Mouse (Mus musculus): ENCODE measurements around the gene Ugt1a9. TPM values are rescaled to one million over a fixed set of nuclear protein-coding genes. Genes with fewer than 3 reads are reported as not detected.
"Not testable (repeated sequence)": the region's sequence is repeated elsewhere in the genome, so short reads cannot be mapped to it uniquely, and the experiment has no call there.

Ugt1a9 gene
- polyA plus RNA-seq, 2 experiments = 0.21 to 0.34 TPM

- TF ChIP-seq EP300 (IDR thresholded peaks at IDR 0.05; ENCODE audit: low read depth) (no peak), CTCF (IDR thresholded peaks at IDR 0.05; ENCODE audit: low read depth) (no peak)
- Histone ChIP-seq H3K9me3 (ENCODE audit: control insufficient read depth, low read length) (no peaks in the 10 kb centered on the region), H3K36me3 (replicated peaks; ENCODE audit: control insufficient read depth, insufficient read depth, low read depth) (no peaks in the 10 kb centered on the region), H3K27me3 (ENCODE audit: control insufficient read depth, insufficient read depth, low read length) (no peaks in the 10 kb centered on the region), H3K4me2 (ENCODE audit: low read depth) (no peak overlapping the region), H3K27ac (no peak overlapping the region), H3K4me3 (ENCODE audit: insufficient read depth in 1 of 2, low read depth in 2 of 2, low read length in 2 of 2) (no peak overlapping the region), H3K4me1 (replicated peaks; ENCODE audit: control insufficient read depth in 2 of 2, insufficient read depth in 2 of 2, low read length in 1 of 2) (peaks cover 0 to 10% of the 10 kb centered on the region in 2 experiments; a peak in 2 of 4 replicates), H3K9ac (replicated peaks) (no peak overlapping the region)
- 27% methylated on average over 3 of the region's 3 CpGs for WGBS (ENCODE audit: insufficient replicate concordance)
- no peak for DNase-seq (ENCODE audit: low read depth in 3 of 3, low spot score in 3 of 3)
- ATAC-seq (ENCODE audit: insufficient read depth) = no peak
Observed at GRCm38 (mm10) chr1:88133908-88134456, 63.4 kb downstream of the Ugt1a9 start.

GRCm38 (mm10) chr1:88134457-88135011 is 63.9 kb downstream of the Ugt1a9 start, which contains the start of gene Ugt1a6a:
Gene Ugt1a6a (plus strand): TSS chr1:88134809.
- not testable (repeated sequence) for H3K27me3 ChIP-seq (ENCODE audit: control insufficient read depth, insufficient read depth, low read length); H3K4me3 ChIP-seq (ENCODE audit: insufficient read depth in 1 of 2, low read depth in 2 of 2, low read length in 2 of 2); H3K4me1 ChIP-seq (replicated peaks; ENCODE audit: control insufficient read depth in 2 of 2, insufficient read depth in 2 of 2, low read length in 1 of 2); H3K9ac ChIP-seq (replicated peaks); H3K27ac ChIP-seq; H3K4me2 ChIP-seq (ENCODE audit: low read depth); DNase-seq (ENCODE audit: low read depth in 3 of 3, low spot score in 3 of 3); H3K36me3 ChIP-seq (replicated peaks; ENCODE audit: control insufficient read depth, insufficient read depth, low read depth); ATAC-seq (ENCODE audit: insufficient read depth); H3K9me3 ChIP-seq (ENCODE audit: control insufficient read depth, low read length)
- 13% methylated on average over 5 of the region's 5 CpGs for WGBS (ENCODE audit: insufficient replicate concordance)

GRCm38 (mm10) chr1:88135229-88135904 is 64.8 kb downstream of the Ugt1a9 start:
- H3K36me3 ChIP-seq (replicated peaks; ENCODE audit: control insufficient read depth, insufficient read depth, low read depth); H3K27me3 ChIP-seq (ENCODE audit: control insufficient read depth, insufficient read depth, low read length); DNase-seq (ENCODE audit: low read depth in 3 of 3, low spot score in 3 of 3); H3K4me2 ChIP-seq (ENCODE audit: low read depth); H3K4me3 ChIP-seq (ENCODE audit: insufficient read depth in 1 of 2, low read depth in 2 of 2, low read length in 2 of 2); ATAC-seq (ENCODE audit: insufficient read depth); H3K27ac ChIP-seq; H3K9ac ChIP-seq (replicated peaks); H3K9me3 ChIP-seq (ENCODE audit: control insufficient read depth, low read length): not testable (repeated sequence)
- H3K4me1 ChIP-seq (replicated peaks; ENCODE audit: control insufficient read depth in 2 of 2, insufficient read depth in 2 of 2, low read length in 1 of 2) = peaks cover 0 to 14% of the 10 kb centered on the region in 2 experiments; a peak in 2 of 4 replicates
- 59% methylated on average over 5 of the region's 6 CpGs for WGBS (ENCODE audit: insufficient replicate concordance)

GRCm38 (mm10) chr1:88136646-88137045 is 66.0 kb downstream of the Ugt1a9 start:
- H3K4me1 ChIP-seq (replicated peaks; ENCODE audit: control insufficient read depth in 2 of 2, insufficient read depth in 2 of 2, low read length in 1 of 2) = peaks cover 0 to 18% of the 10 kb centered on the region in 2 experiments; a peak in 2 of 4 replicates
- H3K27me3 ChIP-seq (ENCODE audit: control insufficient read depth, insufficient read depth, low read length) = no peaks in the 10 kb centered on the region
- 55% methylated on average over 2 of the region's 2 CpGs for WGBS (ENCODE audit: insufficient replicate concordance)
- ATAC-seq (ENCODE audit: insufficient read depth) (no peak), DNase-seq (ENCODE audit: low read depth in 3 of 3, low spot score in 3 of 3) (no peak)
- H3K27ac ChIP-seq = no peak overlapping the region
- H3K4me2 ChIP-seq (ENCODE audit: low read depth) = no peak overlapping the region
- no peak for TF ChIP-seq CTCF (IDR thresholded peaks at IDR 0.05; ENCODE audit: low read depth)
- no peak for TF ChIP-seq EP300 (IDR thresholded peaks at IDR 0.05; ENCODE audit: low read depth)
- no peak overlapping the region for H3K9ac ChIP-seq (replicated peaks)
- H3K9me3 ChIP-seq (ENCODE audit: control insufficient read depth, low read length) = no peaks in the 10 kb centered on the region
- H3K4me3 ChIP-seq (ENCODE audit: insufficient read depth in 1 of 2, low read depth in 2 of 2, low read length in 2 of 2) = no peak overlapping the region
- no peaks in the 10 kb centered on the region for H3K36me3 ChIP-seq (replicated peaks; ENCODE audit: control insufficient read depth, insufficient read depth, low read depth)

GRCm38 (mm10) chr1:88137264-88137663 is 66.7 kb downstream of the Ugt1a9 start:
- Histone ChIP-seq H3K27ac (no peak overlapping the region), H3K27me3 (ENCODE audit: control insufficient read depth, insufficient read depth, low read length) (no peaks in the 10 kb centered on the region), H3K4me2 (ENCODE audit: low read depth) (no peak overlapping the region), H3K9me3 (ENCODE audit: control insufficient read depth, low read length) (no peaks in the 10 kb centered on the region), H3K9ac (replicated peaks) (no peak overlapping the region), H3K4me3 (ENCODE audit: insufficient read depth in 1 of 2, low read depth in 2 of 2, low read length in 2 of 2) (no peak overlapping the region), H3K4me1 (replicated peaks; ENCODE audit: control insufficient read depth in 2 of 2, insufficient read depth in 2 of 2, low read length in 1 of 2) (peaks cover 0 to 18% of the 10 kb centered on the region in 2 experiments; a peak in 2 of 4 replicates), H3K36me3 (replicated peaks; ENCODE audit: control insufficient read depth, insufficient read depth, low read depth) (no peaks in the 10 kb centered on the region)
- 75% methylated on average over 3 of the region's 3 CpGs for WGBS (ENCODE audit: insufficient replicate concordance)
- no peak for DNase-seq (ENCODE audit: low read depth in 3 of 3, low spot score in 3 of 3)
- TF ChIP-seq CTCF (IDR thresholded peaks at IDR 0.05; ENCODE audit: low read depth) = no peak
- no peak for TF ChIP-seq EP300 (IDR thresholded peaks at IDR 0.05; ENCODE audit: low read depth)
- ATAC-seq (ENCODE audit: insufficient read depth) = no peak

All from liver, embryonic 14.5 days (tissue).